Mouse (Mus musculus): Measurements from ENCODE around the gene Olfr497.

Gene Olfr497

GRCm38 (mm10) chr7:108420121-108420520 lies at the start of gene Olfr497:
TSS of gene Olfr497 (plus strand) at chr7:108420421.
- DNase-seq (ENCODE audit: low spot score in 2 of 2), result no peak

- no peak for DNase-seq (ENCODE audit: low spot score in 2 of 2)
These were observed 27.4 kb upstream of the Olfr497 start, which contains the start of gene Olfr495 for GRCm38 (mm10) chr7:108392867-108393266. TSS of gene Olfr495 (plus strand) at chr7:108393167.

GRCm38 (mm10) chr7:108465026-108465425 lies 44.8 kb downstream of the Olfr497 start, which contains the start of gene Olfr498:
TSS of gene Olfr498 (plus strand) at chr7:108465326.
- DNase-seq (ENCODE audit: low spot score in 2 of 2), result no peak

Data from right cerebral cortex, adult 2 months (tissue).